Mouse (Mus musculus): Measurements from ENCODE around the gene Lancl2.

The Lancl2 gene

GRCm38 (mm10) chr6:57702376-57702742 is at the start of gene Lancl2:
Gene Lancl2, plus strand, starts transcription at chr6:57702540.
- in situ Hi-C loops (cut with MboI; ENCODE audit: low pct_unique_long_range_greater_than_20kb in 1 of 2, low sequenced_read_pairs in 2 of 2, unreplicated experiment in 1 of 2) = no loop called here

- in situ Hi-C loops (cut with MboI; ENCODE audit: low pct_unique_long_range_greater_than_20kb in 1 of 2, low sequenced_read_pairs in 2 of 2, unreplicated experiment in 1 of 2) = no loop called here
Measured at GRCm38 (mm10) chr6:57661295-57661694, 41.0 kb upstream of the Lancl2 start.

- in situ Hi-C loops (cut with MboI; ENCODE audit: low pct_unique_long_range_greater_than_20kb in 1 of 2, low sequenced_read_pairs in 2 of 2, unreplicated experiment in 1 of 2) = no loop called here
Measured at GRCm38 (mm10) chr6:57684156-57684555, 18.2 kb upstream of the Lancl2 start.

GRCm38 (mm10) chr6:57691467-57692261 is 10.7 kb upstream of the Lancl2 start, which contains the start of gene Pyurf:
Gene Pyurf, minus strand, starts transcription at chr6:57692078.
- in situ Hi-C loops (cut with MboI; ENCODE audit: low pct_unique_long_range_greater_than_20kb in 1 of 2, low sequenced_read_pairs in 2 of 2, unreplicated experiment in 1 of 2) = no loop called here

GRCm38 (mm10) chr6:57693116-57693515 is 9.2 kb upstream of the Lancl2 start:
- in situ Hi-C loops (cut with MboI; ENCODE audit: low pct_unique_long_range_greater_than_20kb in 1 of 2, low sequenced_read_pairs in 2 of 2, unreplicated experiment in 1 of 2) = no loop called here

GRCm38 (mm10) chr6:57701686-57702085 is 654 bp upstream of the Lancl2 start:
- in situ Hi-C loops (cut with MboI; ENCODE audit: low pct_unique_long_range_greater_than_20kb in 1 of 2, low sequenced_read_pairs in 2 of 2, unreplicated experiment in 1 of 2) = no loop called here

- in situ Hi-C loops (cut with MboI; ENCODE audit: low pct_unique_long_range_greater_than_20kb in 1 of 2, low sequenced_read_pairs in 2 of 2, unreplicated experiment in 1 of 2) = no loop called here
Measured at GRCm38 (mm10) chr6:57702743-57703499, 581 bp downstream of the Lancl2 start.

GRCm38 (mm10) chr6:57703703-57704102 is 1.4 kb downstream of the Lancl2 start:
- in situ Hi-C loops (cut with MboI; ENCODE audit: low pct_unique_long_range_greater_than_20kb in 1 of 2, low sequenced_read_pairs in 2 of 2, unreplicated experiment in 1 of 2) = no loop called here

GRCm38 (mm10) chr6:57706721-57707120 is 4.4 kb downstream of the Lancl2 start:
- in situ Hi-C loops (cut with MboI; ENCODE audit: low pct_unique_long_range_greater_than_20kb in 1 of 2, low sequenced_read_pairs in 2 of 2, unreplicated experiment in 1 of 2) = no loop called here

GRCm38 (mm10) chr6:57711726-57712125 is 9.4 kb downstream of the Lancl2 start:
- in situ Hi-C loops (cut with MboI; ENCODE audit: low pct_unique_long_range_greater_than_20kb in 1 of 2, low sequenced_read_pairs in 2 of 2, unreplicated experiment in 1 of 2) = no loop called here

GRCm38 (mm10) chr6:57721347-57721746 is 19.0 kb downstream of the Lancl2 start:
- in situ Hi-C loops (cut with MboI; ENCODE audit: low pct_unique_long_range_greater_than_20kb in 1 of 2, low sequenced_read_pairs in 2 of 2, unreplicated experiment in 1 of 2) = no loop called here

GRCm38 (mm10) chr6:57742749-57743148 is 40.4 kb downstream of the Lancl2 start:
- in situ Hi-C loops (cut with MboI; ENCODE audit: low pct_unique_long_range_greater_than_20kb in 1 of 2, low sequenced_read_pairs in 2 of 2, unreplicated experiment in 1 of 2) = no loop called here

GRCm38 (mm10) chr6:57743333-57743732 is 41.0 kb downstream of the Lancl2 start:
- in situ Hi-C loops (cut with MboI; ENCODE audit: low pct_unique_long_range_greater_than_20kb in 1 of 2, low sequenced_read_pairs in 2 of 2, unreplicated experiment in 1 of 2) = no loop called here

GRCm38 (mm10) chr6:57744123-57744522 is 41.8 kb downstream of the Lancl2 start:
- in situ Hi-C loops (cut with MboI; ENCODE audit: low pct_unique_long_range_greater_than_20kb in 1 of 2, low sequenced_read_pairs in 2 of 2, unreplicated experiment in 1 of 2) = no loop called here

GRCm38 (mm10) chr6:57744974-57745747 is 42.8 kb downstream of the Lancl2 start:
- in situ Hi-C loops (cut with MboI; ENCODE audit: low pct_unique_long_range_greater_than_20kb in 1 of 2, low sequenced_read_pairs in 2 of 2, unreplicated experiment in 1 of 2) = no loop called here

- in situ Hi-C loops (cut with MboI; ENCODE audit: low pct_unique_long_range_greater_than_20kb in 1 of 2, low sequenced_read_pairs in 2 of 2, unreplicated experiment in 1 of 2) = no loop called here
Measured at GRCm38 (mm10) chr6:57745748-57746129, 43.4 kb downstream of the Lancl2 start.

GRCm38 (mm10) chr6:57753962-57754759 is 51.8 kb downstream of the Lancl2 start:
- in situ Hi-C loops (cut with MboI; ENCODE audit: low pct_unique_long_range_greater_than_20kb in 1 of 2, low sequenced_read_pairs in 2 of 2, unreplicated experiment in 1 of 2) = no loop called here

GRCm38 (mm10) chr6:57763054-57763453 is 60.7 kb downstream of the Lancl2 start:
- in situ Hi-C loops (cut with MboI; ENCODE audit: low pct_unique_long_range_greater_than_20kb in 1 of 2, low sequenced_read_pairs in 2 of 2, unreplicated experiment in 1 of 2) = no loop called here
